Mouse (Mus musculus): ENCODE measurements around the gene Ntm. TPM values are rescaled to one million over a fixed set of nuclear protein-coding genes. Genes with fewer than 3 reads are reported as not detected.

Ntm gene
- polyA plus RNA-seq, 1 experiment from 2014 or later, result 26.5 TPM

GRCm38 (mm10) chr9:29161059-29161642 lies 801.8 kb downstream of the Ntm start:
- Histone ChIP-seq H3K36me3 (no peaks in the 10 kb centered on the region), H3K4me3 (no peak overlapping the region), H3K4me1 (replicated peaks) (no peaks in the 10 kb centered on the region), H3K4me2 (no peak overlapping the region), H3K9me3 (replicated peaks) (no peaks in the 10 kb centered on the region), H3K27me3 (no peaks in the 10 kb centered on the region), H3K9ac (no peak overlapping the region), H3K27ac (no peak overlapping the region)
- ATAC-seq (replicated peaks; ENCODE audit: insufficient number of reproducible peaks, insufficient read depth, low FRiP score, low read depth), result no peak
- WGBS, result 40% methylated on average over 7 of the region's 7 CpGs

GRCm38 (mm10) chr9:29145901-29146300 lies 817.0 kb downstream of the Ntm start:
- ATAC-seq (replicated peaks; ENCODE audit: insufficient number of reproducible peaks, insufficient read depth, low FRiP score, low read depth), result no peak
- H3K4me2 ChIP-seq, result no peak overlapping the region
- H3K27ac ChIP-seq, result no peak overlapping the region
- H3K9me3 ChIP-seq (replicated peaks), result no peaks in the 10 kb centered on the region
- no peaks in the 10 kb centered on the region for H3K27me3 ChIP-seq
- H3K9ac ChIP-seq, result no peak overlapping the region
- 11% methylated on average over 4 of the region's 4 CpGs for WGBS
- no peaks in the 10 kb centered on the region for H3K4me1 ChIP-seq (replicated peaks)
- no peak overlapping the region for H3K4me3 ChIP-seq
- no peaks in the 10 kb centered on the region for H3K36me3 ChIP-seq

GRCm38 (mm10) chr9:29136039-29136438 lies 826.9 kb downstream of the Ntm start:
- H3K36me3 ChIP-seq, result no peaks in the 10 kb centered on the region
- H3K4me2 ChIP-seq, result no peak overlapping the region
- no peaks in the 10 kb centered on the region for H3K27me3 ChIP-seq
- no peak overlapping the region for H3K27ac ChIP-seq
- H3K4me1 ChIP-seq (replicated peaks), result no peaks in the 10 kb centered on the region
- H3K9ac ChIP-seq, result no peak overlapping the region
- no peaks in the 10 kb centered on the region for H3K9me3 ChIP-seq (replicated peaks)
- no peak overlapping the region for H3K4me3 ChIP-seq
- 70% methylated on average over 4 of the region's 4 CpGs for WGBS
- ATAC-seq (replicated peaks; ENCODE audit: insufficient number of reproducible peaks, insufficient read depth, low FRiP score, low read depth), result no peak

GRCm38 (mm10) chr9:29130717-29131292 lies 832.1 kb downstream of the Ntm start:
- H3K36me3 ChIP-seq, result no peaks in the 10 kb centered on the region
- no peaks in the 10 kb centered on the region for H3K9me3 ChIP-seq (replicated peaks)
- H3K4me2 ChIP-seq, result no peak overlapping the region
- H3K4me1 ChIP-seq (replicated peaks), result no peaks in the 10 kb centered on the region
- ATAC-seq (replicated peaks; ENCODE audit: insufficient number of reproducible peaks, insufficient read depth, low FRiP score, low read depth), result no peak
- H3K27ac ChIP-seq, result no peak overlapping the region
- WGBS, result 80% methylated on average over 5 of the region's 5 CpGs
- no peaks in the 10 kb centered on the region for H3K27me3 ChIP-seq
- H3K4me3 ChIP-seq, result no peak overlapping the region
- H3K9ac ChIP-seq, result no peak overlapping the region

GRCm38 (mm10) chr9:29130316-29130715 lies 832.6 kb downstream of the Ntm start:
- Histone ChIP-seq H3K27me3 (no peaks in the 10 kb centered on the region), H3K4me3 (no peak overlapping the region), H3K27ac (no peak overlapping the region), H3K9ac (no peak overlapping the region), H3K36me3 (no peaks in the 10 kb centered on the region), H3K9me3 (replicated peaks) (no peaks in the 10 kb centered on the region), H3K4me2 (no peak overlapping the region), H3K4me1 (replicated peaks) (no peaks in the 10 kb centered on the region)
- no peak for ATAC-seq (replicated peaks; ENCODE audit: insufficient number of reproducible peaks, insufficient read depth, low FRiP score, low read depth)
- 52% methylated on average over 4 of the region's 4 CpGs for WGBS

- no peak for ATAC-seq (replicated peaks; ENCODE audit: insufficient number of reproducible peaks, insufficient read depth, low FRiP score, low read depth)
- WGBS, result 83% methylated on average over 2 of the region's 2 CpGs
- Histone ChIP-seq H3K4me1 (replicated peaks) (no peaks in the 10 kb centered on the region), H3K9me3 (replicated peaks) (no peaks in the 10 kb centered on the region), H3K4me2 (no peak overlapping the region), H3K27me3 (no peaks in the 10 kb centered on the region), H3K9ac (no peak overlapping the region), H3K27ac (no peak overlapping the region), H3K4me3 (no peak overlapping the region), H3K36me3 (no peaks in the 10 kb centered on the region)
Measured at GRCm38 (mm10) chr9:29128416-29128815, 834.5 kb downstream of the Ntm start.

- no peak for ATAC-seq (replicated peaks; ENCODE audit: insufficient number of reproducible peaks, insufficient read depth, low FRiP score, low read depth)
- Histone ChIP-seq H3K27ac (no peak overlapping the region), H3K9ac (no peak overlapping the region), H3K9me3 (replicated peaks) (no peaks in the 10 kb centered on the region), H3K4me3 (no peak overlapping the region), H3K27me3 (no peaks in the 10 kb centered on the region), H3K36me3 (no peaks in the 10 kb centered on the region), H3K4me2 (no peak overlapping the region), H3K4me1 (replicated peaks) (no peaks in the 10 kb centered on the region)
- WGBS, result 80% methylated on average over 3 of the region's 3 CpGs
Measured at GRCm38 (mm10) chr9:29124455-29124854, 838.5 kb downstream of the Ntm start.

- H3K4me1 ChIP-seq (replicated peaks), result no peaks in the 10 kb centered on the region
- no peak overlapping the region for H3K4me3 ChIP-seq
- 80% methylated on average over 2 of the region's 2 CpGs for WGBS
- H3K9ac ChIP-seq, result no peak overlapping the region
- H3K27me3 ChIP-seq, result no peaks in the 10 kb centered on the region
- ATAC-seq (replicated peaks; ENCODE audit: insufficient number of reproducible peaks, insufficient read depth, low FRiP score, low read depth), result no peak
- H3K27ac ChIP-seq, result no peak overlapping the region
- H3K9me3 ChIP-seq (replicated peaks), result no peaks in the 10 kb centered on the region
- no peak overlapping the region for H3K4me2 ChIP-seq
- no peaks in the 10 kb centered on the region for H3K36me3 ChIP-seq
Measured at GRCm38 (mm10) chr9:29123828-29124227, 839.1 kb downstream of the Ntm start.

- no peak for ATAC-seq (replicated peaks; ENCODE audit: insufficient number of reproducible peaks, insufficient read depth, low FRiP score, low read depth)
Measured at GRCm38 (mm10) chr9:29117561-29118112, 845.3 kb downstream of the Ntm start.

GRCm38 (mm10) chr9:29115337-29115736 lies 847.6 kb downstream of the Ntm start:
- no peak overlapping the region for H3K4me2 ChIP-seq
- 45% methylated on average over 2 of the region's 2 CpGs for WGBS
- ATAC-seq (replicated peaks; ENCODE audit: insufficient number of reproducible peaks, insufficient read depth, low FRiP score, low read depth), result no peak
- H3K27ac ChIP-seq, result no peak overlapping the region
- H3K36me3 ChIP-seq, result no peaks in the 10 kb centered on the region
- no peaks in the 10 kb centered on the region for H3K9me3 ChIP-seq (replicated peaks)
- no peaks in the 10 kb centered on the region for H3K27me3 ChIP-seq
- H3K4me3 ChIP-seq, result no peak overlapping the region
- no peak overlapping the region for H3K9ac ChIP-seq
- no peaks in the 10 kb centered on the region for H3K4me1 ChIP-seq (replicated peaks)

More at GRCm38 (mm10) chr9:29117561-29118112, 845.3 kb downstream of the Ntm start:
- Histone ChIP-seq H3K27me3 (no peaks in the 10 kb centered on the region), H3K9me3 (replicated peaks) (no peaks in the 10 kb centered on the region), H3K4me3 (no peak overlapping the region), H3K9ac (no peak overlapping the region), H3K4me2 (no peak overlapping the region), H3K4me1 (replicated peaks) (no peaks in the 10 kb centered on the region), H3K36me3 (no peaks in the 10 kb centered on the region), H3K27ac (no peak overlapping the region)
- 69% methylated on average over 2 of the region's 2 CpGs for WGBS

GRCm38 (mm10) chr9:29106771-29107170 lies 856.2 kb downstream of the Ntm start:
- H3K4me1 ChIP-seq (replicated peaks), result no peaks in the 10 kb centered on the region
- no peaks in the 10 kb centered on the region for H3K9me3 ChIP-seq (replicated peaks)
- no peaks in the 10 kb centered on the region for H3K27me3 ChIP-seq
- H3K4me2 ChIP-seq, result no peak overlapping the region
- no peak overlapping the region for H3K4me3 ChIP-seq
- no peak for ATAC-seq (replicated peaks; ENCODE audit: insufficient number of reproducible peaks, insufficient read depth, low FRiP score, low read depth)
- H3K36me3 ChIP-seq, result no peaks in the 10 kb centered on the region
- H3K27ac ChIP-seq, result no peak overlapping the region
- WGBS, result 65% methylated on average over 3 of the region's 3 CpGs
- no peak overlapping the region for H3K9ac ChIP-seq

- WGBS, result 73% methylated on average over 5 of the region's 5 CpGs
- no peak for ATAC-seq (replicated peaks; ENCODE audit: insufficient number of reproducible peaks, insufficient read depth, low FRiP score, low read depth)
- no peaks in the 10 kb centered on the region for H3K27me3 ChIP-seq
Measured at GRCm38 (mm10) chr9:29104442-29104841, 858.5 kb downstream of the Ntm start.

More at GRCm38 (mm10) chr9:29104442-29104841, 858.5 kb downstream of the Ntm start:
- Histone ChIP-seq H3K4me2 (no peak overlapping the region), H3K4me1 (replicated peaks) (no peaks in the 10 kb centered on the region), H3K36me3 (no peaks in the 10 kb centered on the region), H3K4me3 (no peak overlapping the region), H3K9ac (no peak overlapping the region), H3K9me3 (replicated peaks) (no peaks in the 10 kb centered on the region), H3K27ac (no peak overlapping the region)

Measured in heart, embryonic 15.5 days (tissue).